Mouse (Mus musculus) neural tube, embryonic 12.5 days (tissue): ENCODE measurements around the gene Csnk2a2. TPM values are rescaled to one million over a fixed set of nuclear protein-coding genes. Genes with fewer than 3 reads are reported as not detected.
A peak's percentile ranks its signal among the peaks of the same experiment; 100 is the strongest.

ENCODE experiments used
- ATAC-seq: fragments of 200-750 bp; cut with Nextera tagmentation; 2 replicates; pipeline ENCODE4 v1.8.0; 2017; ENCODE audit warnings: low read depth, mild to moderate bottlenecking, moderate TSS enrichment, moderate library complexity; ENCODE audit not compliant: low FRiP score
- H3K27ac ChIP-seq: fragments of 300-500 bp; sonication (generic); 2 replicates; pipeline ENCODE4 v1.5.1; 2016
- H3K27me3 ChIP-seq: fragments of 300-500 bp; sonication (generic); replicated peaks from 2 replicates; pipeline ENCODE4 v1.6.1; 2016; ENCODE audit warnings: mild to moderate bottlenecking
- H3K36me3 ChIP-seq: fragments of 300-500 bp; sonication (generic); 2 replicates; pipeline ENCODE4 v1.6.1; 2016; ENCODE audit warnings: mild to moderate bottlenecking
- H3K4me1 ChIP-seq: fragments of 300-500 bp; sonication (generic); 2 replicates; pipeline ENCODE4 v1.6.1; 2016
- H3K4me2 ChIP-seq: fragments of 300-500 bp; sonication (generic); replicated peaks from 2 replicates; pipeline ENCODE4 v1.6.1; 2016; ENCODE audit warnings: mild to moderate bottlenecking
- H3K4me3 ChIP-seq: fragments of 300-500 bp; sonication (generic); 2 replicates; pipeline ENCODE4 v1.5.1; 2016
- H3K9ac ChIP-seq: fragments of 300-500 bp; sonication (generic); 2 replicates; pipeline ENCODE4 v1.6.1; 2016; ENCODE audit warnings: mild to moderate bottlenecking
- H3K9me3 ChIP-seq: fragments of 300-500 bp; sonication (generic); 2 replicates; pipeline ENCODE4 v1.6.1; 2016; ENCODE audit warnings: mild to moderate bottlenecking
- WGBS: fragments of 180-500 bp; shearing (Covaris S2); methylation state at CpG from one replicate; pipeline ENCODE4 v1.1.7; 2016; 5-methylcytosine and 5-hydroxymethylcytosine counted together
- polyA plus RNA-seq: library from polyadenylated mRNA; unstranded; fragments of >200 nt; fragmentation: Nextera tagmentation; extraction: Ambion mirVana; gene quantifications from 2 replicates; pipeline ENCODE4 v1.2.1, GENCODE M21; 2016

Csnk2a2 gene
- 9.1 and 12.6 TPM in 2 replicates for polyA plus RNA-seq

DNA sequence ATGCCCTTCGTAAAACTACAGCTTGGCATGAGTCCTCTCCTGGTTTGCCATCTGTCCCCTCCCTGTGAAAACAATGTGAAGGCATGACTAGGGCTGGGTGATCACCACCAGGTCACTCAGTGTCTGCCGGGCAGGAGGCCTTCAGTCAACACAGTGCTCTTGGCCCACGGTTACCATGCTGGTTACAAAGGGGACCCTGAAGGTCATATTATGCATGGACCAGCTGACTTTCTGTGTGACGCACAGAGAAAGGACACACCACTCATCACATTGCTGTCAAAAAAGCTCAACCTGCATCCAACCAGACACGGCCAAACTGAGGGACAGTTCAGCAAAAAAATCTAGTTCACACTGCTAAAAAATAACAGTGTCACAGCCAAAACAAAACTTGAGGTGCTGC is at the start of gene Csnk2a2:
Gene Csnk2a2, minus strand, starts transcription at position 34 of the 400 bp plus-strand sequence.
- Histone ChIP-seq H3K9me3 (no peaks in the 10 kb centered on the region), H3K27ac (no peak within 1 kb of the TSS), H3K36me3 (peaks cover 8% of the 10 kb centered on the region; the same call in 1 of the 2 replicates), H3K9ac (peak within 1 kb of the TSS; percentile 96), H3K4me1 (peaks cover 9% of the 10 kb centered on the region), H3K4me2 (peak within 1 kb of the TSS; percentile 65), H3K27me3 (no peaks in the 10 kb centered on the region), H3K4me3 (peak within 1 kb of the TSS; percentile 97)
- no peak for ATAC-seq
- 88% methylated on average over 5 of the region's 5 CpGs for WGBS

DNA sequence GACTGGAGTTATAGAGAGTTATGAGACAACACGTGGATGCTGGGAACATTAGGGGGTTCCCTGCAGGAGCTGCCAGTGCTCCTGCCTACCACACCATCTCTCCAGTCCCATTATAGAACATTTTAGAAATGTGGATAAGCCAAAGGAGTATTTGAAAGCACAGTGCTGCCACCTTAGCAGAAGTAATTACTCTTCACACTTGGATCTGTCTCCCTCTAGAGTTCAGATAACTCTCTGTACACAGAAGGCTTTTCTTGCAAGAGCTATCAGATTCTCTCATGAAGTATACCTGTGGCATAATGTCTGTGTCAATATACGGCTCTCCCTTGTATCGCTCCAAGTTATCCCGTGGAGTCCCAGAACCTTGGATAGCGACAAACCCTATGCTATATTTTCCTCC is 49.6 kb upstream of the Csnk2a2 start:
- Histone ChIP-seq H3K9me3 (no peaks in the 10 kb centered on the region), H3K27me3 (no peaks in the 10 kb centered on the region), H3K27ac (no peak overlapping the region), H3K9ac (no peak overlapping the region), H3K4me1 (no peaks in the 10 kb centered on the region), H3K4me3 (no peak overlapping the region), H3K36me3 (no peaks in the 10 kb centered on the region), H3K4me2 (no peak overlapping the region)
- 84% methylated on average over 5 of the region's 5 CpGs for WGBS
- no peak for ATAC-seq

DNA sequence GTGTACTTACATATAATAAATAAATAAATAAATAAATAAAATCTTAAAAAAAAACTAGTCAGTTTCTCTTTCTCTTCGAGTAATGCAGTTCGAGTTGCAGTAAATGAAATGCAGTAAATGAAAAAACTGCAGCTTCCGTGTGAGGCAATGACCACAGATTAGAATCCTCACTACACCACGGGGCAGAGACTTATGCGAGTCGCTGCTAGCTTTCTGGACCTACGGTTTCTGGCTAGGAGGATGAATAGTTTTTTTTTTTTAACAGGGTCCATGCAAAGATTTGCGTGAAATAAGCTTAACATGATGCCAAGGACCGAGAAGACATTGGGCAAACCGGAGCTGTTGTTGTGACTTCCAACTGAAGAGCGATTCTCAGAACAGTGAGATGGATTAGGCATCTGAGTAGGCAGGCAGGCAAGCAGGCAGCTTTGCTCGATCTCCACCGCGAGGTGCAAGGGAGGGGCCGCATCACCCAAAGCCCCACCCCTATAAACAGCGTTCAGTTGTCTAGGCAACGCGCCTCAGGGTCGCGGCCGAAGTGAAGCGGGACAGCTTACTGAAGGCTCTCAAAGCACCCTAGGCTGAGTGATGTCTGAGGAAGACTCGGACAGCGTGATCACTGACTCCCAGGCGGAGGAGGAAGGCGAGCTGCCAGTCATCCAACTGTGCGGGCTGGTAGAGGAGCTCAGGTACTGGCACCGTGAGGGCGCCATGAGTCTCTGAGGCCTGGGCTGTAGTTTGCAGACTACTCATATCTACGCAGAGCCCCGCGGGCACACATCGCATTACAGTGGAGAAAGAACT is 43.9 kb upstream of the Csnk2a2 start, which contains the start of gene Ccdc113:
Gene Ccdc113, plus strand, starts transcription at position 502 of the 804 bp plus-strand sequence.
- Histone ChIP-seq H3K4me3 (peak within 1 kb of the TSS; percentile 37), H3K4me2 (peak within 1 kb of the TSS; percentile 71), H3K27ac (no peak within 1 kb of the TSS; the same call in 1 of the 2 replicates), H3K4me1 (0 out of 2 replicates have a peak, but pooled peaks cover 4% of the 10 kb centered on the region), H3K36me3 (no peaks in the 10 kb centered on the region), H3K9me3 (no peaks in the 10 kb centered on the region), H3K9ac (peak within 1 kb of the TSS; percentile 41; the same call in 1 of the 2 replicates), H3K27me3 (no peaks in the 10 kb centered on the region)
- ATAC-seq, result peak; percentile 82
- 10% methylated on average over 33 of the region's 33 CpGs for WGBS

DNA sequence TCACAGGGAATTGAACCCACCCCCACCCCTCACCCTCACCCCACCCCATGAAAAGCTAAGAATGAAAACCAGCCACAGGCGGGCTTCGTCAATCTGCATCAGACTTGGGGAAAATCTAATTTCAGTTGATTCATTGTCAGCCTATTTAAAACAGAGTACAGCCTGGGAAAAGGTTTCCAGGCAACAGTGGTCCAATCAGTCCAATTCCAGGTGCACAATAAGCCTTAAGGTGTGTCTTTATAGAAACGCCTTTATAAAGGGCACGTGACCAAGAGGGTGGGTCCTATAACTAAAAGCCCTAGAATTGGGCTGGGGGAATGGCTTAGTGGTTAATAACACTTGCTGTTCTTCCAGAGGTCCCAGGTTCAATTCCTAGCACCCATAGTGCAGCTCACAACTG is 42.4 kb upstream of the Csnk2a2 start:
- no peaks in the 10 kb centered on the region for H3K9me3 ChIP-seq
- H3K4me3 ChIP-seq, result no peak overlapping the region
- 0 out of 2 replicates have a peak, but pooled peaks cover 4% of the 10 kb centered on the region for H3K4me1 ChIP-seq
- no peak overlapping the region for H3K9ac ChIP-seq
- H3K4me2 ChIP-seq, result no peak overlapping the region
- ATAC-seq, result no peak
- no peaks in the 10 kb centered on the region for H3K36me3 ChIP-seq
- H3K27ac ChIP-seq, result no peak overlapping the region
- 73% methylated on average over 4 of the region's 4 CpGs for WGBS
- H3K27me3 ChIP-seq, result no peaks in the 10 kb centered on the region

DNA sequence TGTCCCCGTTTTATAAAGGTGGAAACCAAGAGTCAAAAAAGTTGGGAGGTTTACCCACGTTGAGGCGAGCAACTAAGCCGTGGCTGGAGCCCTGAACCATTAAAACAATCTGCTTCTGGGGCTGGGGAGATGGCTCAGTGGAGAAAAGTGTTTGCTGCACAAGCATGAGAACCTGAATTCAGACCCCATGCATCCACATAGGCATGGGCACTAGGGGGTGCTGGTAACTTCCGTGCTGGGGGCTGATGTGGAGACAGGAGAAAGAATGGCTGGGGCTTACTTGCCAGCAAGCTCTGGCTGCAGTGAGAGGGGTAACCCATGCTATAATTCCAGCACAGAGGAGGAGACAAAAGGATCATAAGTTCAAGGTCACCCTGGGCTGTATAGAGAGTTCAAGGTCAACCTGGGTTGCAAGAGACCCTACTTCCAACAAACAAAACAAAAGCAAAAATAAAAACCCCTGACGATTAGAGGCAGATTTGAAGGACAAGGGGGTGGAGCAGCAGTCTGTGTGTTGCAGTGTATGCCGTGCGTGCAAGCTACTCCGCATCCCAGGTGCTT is 39.0 kb upstream of the Csnk2a2 start:
- no peak overlapping the region for H3K4me3 ChIP-seq
- 70% methylated on average over 9 of the region's 9 CpGs for WGBS
- no peak overlapping the region for H3K9ac ChIP-seq
- H3K9me3 ChIP-seq, result no peaks in the 10 kb centered on the region
- no peak overlapping the region for H3K27ac ChIP-seq
- H3K4me2 ChIP-seq, result no peak overlapping the region
- H3K36me3 ChIP-seq, result no peaks in the 10 kb centered on the region
- H3K27me3 ChIP-seq, result no peaks in the 10 kb centered on the region
- ATAC-seq, result no peak
- 0 out of 2 replicates have a peak, but pooled peaks cover under 1% of the 10 kb centered on the region for H3K4me1 ChIP-seq

DNA sequence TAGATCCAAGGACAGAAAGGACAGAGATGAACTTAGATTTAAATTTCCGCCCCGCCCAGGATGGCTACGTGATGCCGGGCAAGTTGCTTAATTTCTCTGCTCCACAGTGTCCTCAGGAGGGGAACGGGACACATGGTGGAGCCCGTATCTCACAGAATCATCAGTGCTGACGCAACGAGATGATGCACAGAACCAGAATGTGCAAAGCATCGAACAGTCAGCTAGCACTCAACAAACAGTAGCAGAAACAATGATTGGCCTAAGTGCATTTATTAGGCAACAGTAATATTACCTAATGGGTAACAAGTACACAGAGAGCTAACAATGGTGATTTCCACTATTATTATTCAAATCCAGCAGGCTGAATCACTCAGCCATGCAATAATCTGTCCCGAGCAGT is 38.4 kb upstream of the Csnk2a2 start:
- Histone ChIP-seq H3K27me3 (no peaks in the 10 kb centered on the region), H3K27ac (no peak overlapping the region), H3K36me3 (no peaks in the 10 kb centered on the region), H3K4me1 (no peaks in the 10 kb centered on the region), H3K9ac (no peak overlapping the region), H3K9me3 (no peaks in the 10 kb centered on the region), H3K4me3 (no peak overlapping the region), H3K4me2 (no peak overlapping the region)
- 82% methylated on average over 10 of the region's 10 CpGs for WGBS
- no peak for ATAC-seq

DNA sequence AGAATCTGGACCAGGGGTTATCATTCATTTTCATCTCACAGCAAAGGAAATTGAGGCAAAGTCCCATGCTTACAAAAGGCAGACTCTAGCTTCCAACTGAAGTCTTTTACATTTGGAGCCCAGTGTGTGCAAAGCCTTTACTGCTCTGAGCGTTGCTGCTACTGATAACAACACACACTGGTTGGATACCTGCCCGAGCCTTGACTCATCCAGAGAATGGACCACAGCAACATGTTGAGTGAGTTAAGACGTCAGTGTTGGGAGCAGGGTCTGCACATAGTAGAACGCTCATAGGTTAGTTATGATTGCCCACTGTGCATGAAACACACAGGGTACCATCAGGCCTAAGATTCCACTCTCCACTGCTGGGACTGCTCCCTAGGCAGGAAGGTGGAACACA is 34.2 kb upstream of the Csnk2a2 start:
- H3K36me3 ChIP-seq, result no peaks in the 10 kb centered on the region
- H3K9me3 ChIP-seq, result no peaks in the 10 kb centered on the region
- H3K9ac ChIP-seq, result no peak overlapping the region
- H3K4me1 ChIP-seq, result no peaks in the 10 kb centered on the region
- no peaks in the 10 kb centered on the region for H3K27me3 ChIP-seq
- H3K4me3 ChIP-seq, result no peak overlapping the region
- no peak overlapping the region for H3K4me2 ChIP-seq
- no peak overlapping the region for H3K27ac ChIP-seq
- no peak for ATAC-seq
- WGBS, result 91% methylated on average over 4 of the region's 4 CpGs

DNA sequence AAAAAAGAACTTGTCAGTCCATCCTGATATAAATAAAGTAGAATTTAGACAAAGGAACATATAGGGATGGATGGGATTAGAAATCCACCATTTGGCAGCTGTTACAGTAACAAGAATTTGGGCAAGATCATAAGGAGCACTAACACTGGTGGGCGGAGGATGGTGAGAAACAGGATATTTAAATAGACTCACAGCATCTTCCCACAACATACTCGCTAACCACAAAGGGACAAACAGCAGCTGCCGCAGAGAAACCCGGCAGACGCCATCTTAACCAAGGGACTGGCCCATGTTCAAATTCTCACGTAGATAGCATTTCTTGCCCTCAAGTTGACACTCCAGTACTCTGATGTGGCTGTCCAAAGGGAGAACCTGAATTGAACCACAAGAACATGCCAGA is 27.1 kb upstream of the Csnk2a2 start:
- no peak overlapping the region for H3K4me2 ChIP-seq
- no peak for ATAC-seq
- WGBS, result 92% methylated on average over 6 of the region's 6 CpGs

DNA sequence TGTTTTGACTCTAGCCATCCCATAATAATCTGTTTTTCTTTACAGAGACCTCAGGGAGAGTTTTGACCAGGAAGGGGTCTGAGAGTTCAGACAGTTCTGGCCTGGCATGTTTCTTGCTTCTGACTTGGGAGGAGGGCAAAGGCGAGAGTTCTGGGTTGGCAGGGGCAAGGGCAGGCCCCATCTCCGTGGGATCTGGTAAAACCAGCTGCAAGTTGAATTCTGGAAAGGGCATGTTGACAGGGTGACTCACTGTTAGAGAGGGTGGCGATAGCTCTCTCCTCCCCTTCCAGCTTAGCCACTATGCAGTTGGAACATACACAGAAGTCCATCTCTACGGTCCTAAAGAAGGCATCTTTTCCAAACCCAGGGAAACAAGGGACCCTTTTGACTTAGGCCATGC is 23.4 kb upstream of the Csnk2a2 start:
- Histone ChIP-seq H3K9me3 (no peaks in the 10 kb centered on the region), H3K36me3 (no peaks in the 10 kb centered on the region), H3K4me1 (no peaks in the 10 kb centered on the region), H3K4me2 (no peak overlapping the region), H3K27me3 (no peaks in the 10 kb centered on the region), H3K27ac (no peak overlapping the region), H3K9ac (no peak overlapping the region), H3K4me3 (no peak overlapping the region)
- no peak for ATAC-seq
- 78% methylated on average over 4 of the region's 4 CpGs for WGBS

More for the DNA sequence above, 27.1 kb upstream of the Csnk2a2 start:
- Histone ChIP-seq H3K4me3 (no peak overlapping the region), H3K27me3 (no peaks in the 10 kb centered on the region), H3K4me1 (no peaks in the 10 kb centered on the region), H3K9me3 (no peaks in the 10 kb centered on the region), H3K27ac (no peak overlapping the region), H3K9ac (no peak overlapping the region), H3K36me3 (no peaks in the 10 kb centered on the region)

DNA sequence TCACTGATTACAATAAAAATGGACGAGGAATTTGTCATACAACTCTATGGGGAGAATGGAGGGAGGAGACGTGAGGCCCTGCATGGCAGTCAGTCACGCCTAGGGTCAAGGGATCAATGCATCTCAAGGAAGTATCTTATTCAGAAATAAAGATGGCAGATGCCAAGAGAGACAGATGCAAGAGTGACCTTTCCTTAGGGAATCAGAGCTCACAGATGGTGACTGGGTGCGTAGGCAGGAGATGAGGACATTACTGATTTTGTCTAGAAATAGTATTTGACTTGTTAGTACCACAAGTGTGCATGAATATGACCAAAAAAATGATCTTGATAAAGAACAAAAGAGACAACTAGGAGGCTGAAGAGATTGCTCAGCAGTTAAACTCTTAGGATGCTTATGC is 22.4 kb upstream of the Csnk2a2 start:
- Histone ChIP-seq H3K36me3 (no peaks in the 10 kb centered on the region), H3K9ac (no peak overlapping the region), H3K9me3 (no peaks in the 10 kb centered on the region), H3K4me2 (no peak overlapping the region), H3K4me1 (no peaks in the 10 kb centered on the region), H3K4me3 (no peak overlapping the region), H3K27me3 (no peaks in the 10 kb centered on the region), H3K27ac (no peak overlapping the region)
- no peak for ATAC-seq
- 57% methylated on average over 4 of the region's 4 CpGs for WGBS

DNA sequence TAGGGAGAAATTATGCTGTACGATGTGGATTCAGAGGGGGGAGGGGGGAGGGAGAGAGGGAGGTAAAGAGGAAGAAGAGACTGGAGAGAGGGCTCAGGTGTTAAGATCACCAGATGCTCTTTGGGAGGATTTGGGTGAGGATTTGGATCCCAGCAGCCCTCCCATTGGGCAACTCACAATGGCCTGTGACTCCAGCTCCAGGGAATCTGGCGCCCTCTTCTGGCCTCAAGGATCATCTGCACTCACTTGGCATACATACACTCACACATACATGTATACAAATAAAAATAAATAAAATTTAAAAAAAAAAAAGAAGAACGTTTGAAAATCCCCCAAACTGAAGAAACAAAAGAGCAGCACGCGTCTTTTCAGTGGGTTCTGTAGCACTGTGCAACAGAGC is 16.4 kb upstream of the Csnk2a2 start:
- no peaks in the 10 kb centered on the region for H3K27me3 ChIP-seq
- 72% methylated on average over 5 of the region's 5 CpGs for WGBS
- H3K27ac ChIP-seq, result no peak overlapping the region
- H3K9ac ChIP-seq, result no peak overlapping the region
- no peaks in the 10 kb centered on the region for H3K36me3 ChIP-seq
- H3K4me3 ChIP-seq, result no peak overlapping the region
- no peaks in the 10 kb centered on the region for H3K4me1 ChIP-seq
- ATAC-seq, result no peak
- H3K4me2 ChIP-seq, result no peak overlapping the region
- H3K9me3 ChIP-seq, result no peaks in the 10 kb centered on the region

DNA sequence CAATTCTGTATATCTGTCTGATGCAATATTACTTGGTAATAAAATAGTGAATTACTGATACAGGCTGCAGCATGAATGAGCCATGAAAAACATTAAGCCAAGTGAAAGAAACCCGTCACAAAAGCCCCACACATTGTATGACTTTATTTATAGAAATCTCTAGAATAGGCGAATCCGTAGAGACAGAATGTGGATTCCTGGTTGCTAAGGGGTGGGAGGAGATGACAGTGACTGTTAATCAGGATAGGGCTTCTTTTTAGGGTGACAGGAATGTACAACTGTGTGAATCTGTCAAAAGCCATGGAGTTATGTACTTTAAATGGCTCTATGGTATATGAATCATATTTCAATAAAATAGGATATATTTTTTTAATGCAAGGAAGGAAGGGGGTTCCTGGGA is 15.8 kb upstream of the Csnk2a2 start:
- WGBS, result 74% methylated on average over 3 of the region's 3 CpGs
- no peak for ATAC-seq

More for the DNA sequence above, 15.8 kb upstream of the Csnk2a2 start:
- no peak overlapping the region for H3K4me3 ChIP-seq
- H3K4me2 ChIP-seq, result no peak overlapping the region
- H3K27me3 ChIP-seq, result no peaks in the 10 kb centered on the region
- H3K4me1 ChIP-seq, result no peaks in the 10 kb centered on the region
- no peaks in the 10 kb centered on the region for H3K9me3 ChIP-seq
- no peaks in the 10 kb centered on the region for H3K36me3 ChIP-seq
- H3K9ac ChIP-seq, result no peak overlapping the region
- H3K27ac ChIP-seq, result no peak overlapping the region
